Mouse (Mus musculus): ENCODE measurements around the gene Plekhg2.

Plekhg2 gene

DNA sequence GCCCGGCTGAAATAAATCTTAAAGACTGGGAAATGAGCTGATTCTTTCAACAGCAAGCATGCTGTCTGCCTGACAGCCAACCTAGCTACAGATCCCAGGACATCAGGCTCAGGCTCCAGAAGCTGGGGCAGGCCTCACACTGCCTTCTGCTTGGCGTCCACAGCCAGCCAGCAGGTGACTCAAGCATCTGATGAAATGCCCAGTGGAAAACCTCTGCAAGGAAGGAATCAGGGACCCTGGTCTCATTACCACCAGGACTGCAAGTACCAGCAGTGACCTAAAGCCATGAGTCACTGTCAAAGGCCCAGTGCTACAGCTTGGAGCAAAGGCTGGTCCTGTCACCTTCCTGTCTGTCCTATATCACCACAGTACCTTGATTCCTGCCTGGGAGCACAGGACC, 36.9 kb downstream of the Plekhg2 start:
- DNase-seq (ENCODE audit: low read depth, low spot score) = no peak

DNA sequence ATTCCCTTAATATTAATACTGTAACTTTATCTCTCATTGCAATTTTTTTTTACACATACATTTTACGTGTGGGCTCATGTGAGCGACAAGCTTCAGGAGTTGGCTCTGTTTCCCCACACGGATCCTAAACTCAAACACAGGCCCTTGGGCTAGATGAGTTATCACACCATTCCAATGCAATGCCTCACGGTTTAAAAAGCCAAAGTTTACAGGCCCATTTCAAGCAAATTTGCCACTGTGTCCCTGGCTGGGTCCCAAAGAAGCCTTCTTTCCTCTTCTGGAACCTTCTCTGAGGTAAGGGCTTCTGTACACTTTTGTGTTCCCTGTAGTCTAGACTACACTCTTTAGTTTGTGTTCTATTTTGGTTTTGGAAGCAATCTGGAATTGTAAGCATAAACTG, 37.9 kb downstream of the Plekhg2 start:
- no peak for DNase-seq (ENCODE audit: low read depth, low spot score)

DNA sequence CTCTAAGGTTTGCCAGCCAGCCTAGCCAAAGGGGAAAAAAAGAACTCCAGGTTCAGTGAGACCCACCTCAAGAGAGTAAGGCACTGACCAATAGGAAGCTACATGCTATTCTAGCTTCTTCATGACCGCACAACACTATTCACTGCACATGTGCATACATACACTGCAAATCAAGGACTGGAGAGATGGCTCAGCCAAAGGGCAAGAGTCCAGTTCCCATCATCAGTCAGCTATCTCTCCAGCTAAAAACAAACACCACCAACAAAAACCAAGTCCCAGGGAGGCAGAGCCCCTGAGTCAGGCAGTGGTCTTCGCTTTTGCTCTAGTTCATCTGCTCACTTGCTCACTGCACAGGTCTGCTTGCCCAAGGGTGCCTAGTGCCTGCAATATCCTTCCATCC, 44.1 kb downstream of the Plekhg2 start:
- no peak for DNase-seq (ENCODE audit: low read depth, low spot score)

DNA sequence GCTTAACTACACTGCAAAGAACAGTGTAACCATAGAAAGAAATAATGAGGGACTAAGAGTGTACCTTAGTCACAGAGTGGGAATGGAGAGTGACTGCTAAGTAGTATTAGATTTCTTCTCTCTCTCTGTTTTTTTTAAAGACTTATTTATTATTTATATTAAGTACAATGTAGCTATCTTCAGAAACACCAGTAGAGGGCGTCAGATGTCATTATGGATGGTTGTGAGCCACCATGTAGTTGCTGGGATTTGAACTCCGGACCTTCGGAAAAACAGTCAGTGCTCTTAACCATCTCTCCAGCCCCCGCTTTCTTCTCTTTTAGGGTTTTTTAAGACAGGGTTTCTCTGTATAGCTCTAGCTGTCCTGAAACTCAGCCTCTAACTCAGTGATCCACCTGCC, 45.9 kb downstream of the Plekhg2 start:
- DNase-seq (ENCODE audit: low read depth, low spot score) = no peak

DNA sequence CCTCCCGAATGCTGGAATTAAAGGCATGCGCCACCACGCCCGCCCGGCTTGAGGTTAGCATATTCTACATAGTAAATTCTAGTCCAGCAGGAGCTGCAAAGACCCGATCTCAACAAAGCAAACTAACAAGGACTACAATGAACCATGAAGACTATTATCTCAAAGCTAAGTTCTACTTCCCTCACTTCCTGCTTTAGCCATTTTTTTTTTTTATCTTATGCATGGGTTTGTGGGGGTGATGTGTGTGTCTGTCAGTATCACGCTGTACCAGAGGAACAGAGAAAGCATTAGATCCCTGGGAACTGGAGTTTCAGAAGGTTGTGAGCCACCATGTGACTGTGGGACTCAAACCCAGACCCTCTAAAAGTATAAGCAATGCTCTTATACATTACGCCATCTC, 47.1 kb downstream of the Plekhg2 start:
- no peak for DNase-seq (ENCODE audit: low read depth, low spot score)

DNA sequence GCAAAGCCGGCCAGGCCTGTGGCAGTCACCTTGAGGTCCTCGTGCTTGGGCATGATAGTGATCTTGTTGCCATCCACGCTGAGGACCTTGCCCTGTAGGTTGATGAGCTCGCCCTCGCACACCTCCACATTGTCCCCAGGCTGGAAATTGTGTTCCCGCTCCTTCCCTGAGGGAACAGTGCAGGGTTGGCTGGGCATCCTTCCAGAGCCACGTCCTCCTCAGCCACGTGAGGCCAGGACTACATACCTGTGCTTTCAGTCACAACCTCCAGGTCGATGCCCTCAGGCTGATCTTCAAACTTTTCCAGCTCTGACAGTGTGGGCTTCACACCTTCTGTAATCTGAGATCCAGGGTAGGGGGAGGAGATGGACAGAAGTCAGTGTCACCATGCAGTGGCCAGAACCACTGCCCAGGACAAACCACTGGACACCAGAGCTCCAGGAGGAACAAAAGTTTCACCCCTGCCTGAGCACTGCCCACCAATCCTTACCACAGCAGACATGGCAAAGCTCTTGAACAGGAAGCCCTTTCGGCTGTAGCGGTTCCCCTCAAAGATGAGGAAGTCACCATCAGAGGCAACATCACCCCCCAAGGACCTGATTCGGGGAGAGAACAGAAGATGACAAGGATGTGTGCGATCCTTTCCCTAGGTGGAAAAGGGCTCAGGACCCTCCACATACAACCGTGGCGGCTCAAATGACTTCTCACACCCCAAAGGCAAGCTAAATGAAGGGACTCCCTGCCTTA, 50.3 kb downstream of the Plekhg2 start:
- no peak for DNase-seq (ENCODE audit: low read depth, low spot score)

DNA sequence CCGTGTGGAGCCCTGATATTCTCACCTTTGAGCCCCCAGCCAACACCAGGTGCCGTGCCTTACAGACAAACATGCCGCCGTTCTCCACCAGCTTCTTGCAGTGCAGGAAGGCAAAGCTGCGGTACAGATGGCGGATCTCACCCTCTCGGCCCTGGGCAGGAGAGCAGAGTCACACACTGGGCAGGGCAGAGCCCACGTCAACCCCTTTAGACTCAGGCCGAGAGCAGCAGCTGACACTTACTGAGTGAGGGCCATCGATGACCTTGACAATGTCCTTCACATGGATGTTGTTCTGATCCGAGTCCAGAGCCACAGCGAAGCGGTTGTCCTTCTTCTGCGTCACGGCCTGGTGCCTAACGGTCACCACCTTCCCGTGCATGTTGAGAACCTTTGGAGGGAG, 53.7 kb downstream of the Plekhg2 start:
- no peak for DNase-seq (ENCODE audit: low read depth, low spot score)

DNA sequence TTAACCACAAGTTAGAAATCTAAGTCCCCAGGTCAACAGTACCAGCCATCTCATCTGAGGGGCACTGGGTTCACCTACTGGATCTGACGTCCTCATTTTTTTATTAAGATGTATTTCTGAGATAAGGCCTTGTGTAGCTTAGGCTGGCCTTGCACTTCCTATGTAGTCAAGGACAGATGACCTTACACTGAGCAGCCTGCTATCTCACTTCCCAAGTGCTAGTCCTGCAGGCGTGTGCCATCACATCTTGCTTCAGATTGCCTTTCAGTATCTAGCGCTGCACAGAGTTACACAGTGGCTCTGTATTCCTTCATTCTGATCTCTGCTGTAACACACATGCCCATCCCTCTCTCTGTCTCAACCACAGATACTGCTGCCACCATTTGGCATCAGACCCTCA, 54.4 kb downstream of the Plekhg2 start:
- DNase-seq (ENCODE audit: low read depth, low spot score) = no peak

DNA sequence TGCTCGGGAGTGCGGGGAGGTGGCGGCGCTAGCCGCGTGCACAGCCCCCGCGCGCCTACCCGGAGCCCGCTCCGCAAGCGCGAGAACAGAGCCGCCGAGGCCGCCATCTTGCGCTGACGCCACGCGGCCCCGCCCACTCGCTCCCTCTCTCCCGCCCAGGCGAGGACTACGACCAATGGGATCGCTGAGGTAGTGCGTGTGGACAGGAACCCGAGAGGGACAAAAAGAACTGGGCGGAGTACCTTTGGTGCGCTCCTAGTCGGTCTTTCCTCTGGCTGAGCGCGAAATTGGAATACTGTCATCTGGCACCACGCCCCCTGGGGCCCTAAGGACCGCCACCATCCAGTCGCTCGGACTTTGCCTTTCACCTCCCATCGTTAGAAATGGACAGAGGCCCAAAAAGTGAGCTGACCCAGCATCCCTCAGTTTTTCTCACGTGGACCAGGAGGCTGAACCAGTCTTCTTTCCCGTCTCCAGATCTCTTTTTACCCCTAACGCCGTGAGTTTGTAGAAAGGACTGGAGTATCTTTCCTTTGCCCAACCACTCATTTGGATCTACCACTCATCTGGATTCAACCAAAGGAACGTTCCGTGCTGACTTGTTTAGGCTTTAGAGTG, 60.4 kb downstream of the Plekhg2 start, which contains the start of gene Timm50:
Gene Timm50 (minus strand): TSS at position 147 of the 618 bp plus-strand sequence.
- peak; percentile 94 for DNase-seq (ENCODE audit: low read depth, low spot score)

DNA sequence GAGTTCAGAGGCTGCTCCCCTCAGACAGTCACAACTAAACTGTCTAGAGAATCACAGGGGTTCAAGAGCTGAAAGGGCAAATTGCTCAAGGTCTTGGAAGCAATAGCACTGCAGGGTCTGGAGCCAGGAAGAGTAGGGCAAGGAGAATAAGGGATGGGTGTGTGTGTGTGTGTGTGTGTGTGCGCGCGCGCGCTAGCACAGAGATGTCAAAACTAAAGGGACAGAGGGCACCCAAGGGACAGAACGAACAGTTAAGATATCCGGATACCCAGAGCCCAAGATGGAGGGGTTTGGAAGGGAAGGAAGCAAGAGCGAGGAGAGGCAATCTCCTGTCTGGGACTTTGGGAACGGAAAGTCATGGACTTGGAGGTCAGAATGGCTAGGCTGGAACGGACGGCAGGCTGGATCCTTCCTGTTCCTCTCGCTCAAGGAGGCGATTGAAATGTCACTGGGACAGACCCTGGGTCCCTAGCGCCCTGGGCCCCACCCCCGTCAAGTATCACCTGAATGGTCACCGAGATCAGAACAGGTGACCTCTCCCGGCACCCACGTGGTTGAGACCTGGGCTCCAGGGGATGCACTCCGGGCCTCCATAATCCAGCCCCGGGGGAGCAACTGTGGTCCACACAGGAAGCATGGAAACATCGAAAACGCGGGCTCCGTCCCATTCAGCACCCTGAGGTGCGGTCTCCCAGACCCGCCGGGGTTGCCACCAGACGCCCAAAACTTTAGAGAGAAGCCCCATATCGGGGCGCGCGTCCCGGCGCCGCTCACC, 61.1 kb downstream of the Plekhg2 start:
- no peak for DNase-seq (ENCODE audit: low read depth, low spot score)

DNA sequence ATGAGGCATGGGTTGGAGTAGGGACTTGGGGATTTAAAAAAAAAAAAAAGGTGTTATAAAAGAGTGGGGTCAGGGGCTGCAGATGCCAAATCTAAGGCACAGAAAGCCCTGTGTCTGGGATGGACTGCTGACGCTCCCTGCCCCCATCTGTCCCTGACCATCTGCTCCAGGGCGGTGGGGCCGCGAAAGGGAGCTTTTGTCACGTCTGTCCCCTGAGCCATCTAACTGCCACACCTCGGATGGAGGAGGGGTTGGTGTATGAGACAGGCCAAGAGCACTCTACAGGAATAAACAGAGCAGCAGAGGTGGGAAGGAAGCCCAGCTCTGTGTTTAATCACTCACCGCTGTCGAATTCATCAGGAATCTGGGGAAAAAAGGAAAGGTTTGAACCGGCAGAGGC, 62.7 kb downstream of the Plekhg2 start:
- DNase-seq (ENCODE audit: low read depth, low spot score) = no peak
